Mouse (Mus musculus) hindbrain, embryonic 16.5 days (tissue): Measurements from ENCODE around the gene Ptch2. TPM values are rescaled to one million over a fixed set of nuclear protein-coding genes. Genes with fewer than 3 reads are reported as not detected.

ENCODE experiments used
- ATAC-seq: fragments of 200-750 bp; cut with Nextera tagmentation; 2 replicates; pipeline ENCODE4 v1.8.0; 2017; ENCODE audit warnings: moderate TSS enrichment, moderate library complexity
- H3K27ac ChIP-seq: fragments of 300-500 bp; sonication (generic); 2 replicates; pipeline ENCODE4 v1.5.1; 2014; ENCODE audit warnings: low read depth, mild to moderate bottlenecking, control low read depth, low read length, moderate library complexity
- H3K27me3 ChIP-seq: fragments of 300-500 bp; sonication (generic); replicated peaks from 2 replicates; pipeline ENCODE4 v1.6.1; 2014; ENCODE audit warnings: low read length; ENCODE audit not compliant: control insufficient read depth, insufficient read depth
- H3K36me3 ChIP-seq: fragments of 300-500 bp; sonication (generic); 2 replicates; pipeline ENCODE4 v1.6.1; 2014; ENCODE audit warnings: mild to moderate bottlenecking, low read length, moderate library complexity, mixed read lengths; ENCODE audit not compliant: control insufficient read depth, insufficient read depth
- H3K4me1 ChIP-seq: fragments of 300-500 bp; sonication (generic); 2 replicates; pipeline ENCODE4 v1.6.1; 2014; ENCODE audit warnings: low read depth, low read length; ENCODE audit not compliant: control insufficient read depth, insufficient read depth
- H3K4me2 ChIP-seq: fragments of 300-500 bp; sonication (generic); 2 replicates; pipeline ENCODE4 v1.6.1; 2014; ENCODE audit warnings: mild to moderate bottlenecking, low read length, control low read depth, moderate library complexity
- H3K4me3 ChIP-seq: fragments of 300-500 bp; sonication (generic); 2 replicates; pipeline ENCODE4 v1.5.1; 2014; ENCODE audit warnings: mild to moderate bottlenecking, low read length, control low read depth, moderate library complexity
- H3K9ac ChIP-seq: fragments of 300-500 bp; sonication (generic); 2 replicates; pipeline ENCODE4 v1.6.1; 2014; ENCODE audit warnings: low read depth, mild to moderate bottlenecking, control low read depth, low read length, moderate library complexity
- H3K9me3 ChIP-seq: fragments of 300-500 bp; sonication (generic); 2 replicates; pipeline ENCODE4 v1.6.1; 2014; ENCODE audit warnings: mild to moderate bottlenecking, low read length, moderate library complexity; ENCODE audit not compliant: control insufficient read depth
- WGBS: fragments of 180-500 bp; shearing (Covaris S2); extraction: QIAGEN DNeasy Blood & Tissue Kit; methylation state at CpG from one replicate; pipeline ENCODE4 v1.1.7; 2014; 5-methylcytosine and 5-hydroxymethylcytosine counted together
- polyA plus RNA-seq: library from polyadenylated mRNA; unstranded; fragments of >200 nt; fragmentation: Nextera tagmentation; extraction: Ambion mirVana; gene quantifications from 2 replicates; pipeline ENCODE4 v1.2.1, GENCODE M21; 2015

Ptch2 gene
- polyA plus RNA-seq, 1 experiment from 2014 or later = 7.8 TPM

GRCm38 (mm10) chr4:117110249-117110648 is 14.4 kb downstream of the Ptch2 start:
- H3K9ac ChIP-seq = no peak overlapping the region
- 90% methylated on average over 13 of the region's 13 CpGs for WGBS
- H3K27ac ChIP-seq = no peak overlapping the region
- no peak overlapping the region for H3K4me3 ChIP-seq
- H3K4me2 ChIP-seq = no peak overlapping the region
- no peaks in the 10 kb centered on the region for H3K27me3 ChIP-seq
- peaks cover 31% of the 10 kb centered on the region for H3K36me3 ChIP-seq
- peaks cover 3% of the 10 kb centered on the region; the same call in 1 of the 2 replicates for H3K4me1 ChIP-seq
- no peaks in the 10 kb centered on the region for H3K9me3 ChIP-seq
- ATAC-seq = no peak

- Histone ChIP-seq H3K27ac (no peak overlapping the region), H3K4me3 (no peak overlapping the region), H3K4me2 (no peak overlapping the region), H3K9me3 (no peaks in the 10 kb centered on the region), H3K36me3 (peaks cover 31% of the 10 kb centered on the region), H3K27me3 (no peaks in the 10 kb centered on the region), H3K9ac (no peak overlapping the region), H3K4me1 (no peaks in the 10 kb centered on the region)
- ATAC-seq = no peak
- WGBS = 97% methylated on average over 11 of the region's 11 CpGs
Measured at GRCm38 (mm10) chr4:117110985-117111384, 15.1 kb downstream of the Ptch2 start.

GRCm38 (mm10) chr4:117113237-117113636 is 17.4 kb downstream of the Ptch2 start:
- Histone ChIP-seq H3K27ac (no peak overlapping the region), H3K36me3 (peaks cover 26% of the 10 kb centered on the region), H3K4me3 (no peak overlapping the region), H3K9me3 (no peaks in the 10 kb centered on the region), H3K4me2 (no peak overlapping the region), H3K4me1 (no peaks in the 10 kb centered on the region), H3K9ac (no peak overlapping the region), H3K27me3 (no peaks in the 10 kb centered on the region)
- ATAC-seq = no peak
- WGBS = 95% methylated on average over 1 of the region's 1 CpGs

GRCm38 (mm10) chr4:117115592-117115991 is 19.7 kb downstream of the Ptch2 start:
- Histone ChIP-seq H3K4me1 (peaks cover 5% of the 10 kb centered on the region), H3K27ac (no peak overlapping the region)

GRCm38 (mm10) chr4:117117931-117118330 is 22.1 kb downstream of the Ptch2 start:
- Histone ChIP-seq H3K4me2 (no peak overlapping the region), H3K36me3 (peaks cover 11% of the 10 kb centered on the region; the same call in 1 of the 2 replicates), H3K4me1 (peaks cover 12% of the 10 kb centered on the region), H3K27me3 (no peaks in the 10 kb centered on the region), H3K4me3 (no peak overlapping the region), H3K9ac (no peak overlapping the region), H3K9me3 (no peaks in the 10 kb centered on the region), H3K27ac (no peak overlapping the region)
- 90% methylated on average over 7 of the region's 7 CpGs for WGBS
- ATAC-seq = no peak

More at GRCm38 (mm10) chr4:117115592-117115991, 19.7 kb downstream of the Ptch2 start:
- no peak overlapping the region for H3K9ac ChIP-seq
- no peak for ATAC-seq
- no peak overlapping the region for H3K4me3 ChIP-seq
- no peaks in the 10 kb centered on the region for H3K9me3 ChIP-seq
- no peaks in the 10 kb centered on the region for H3K27me3 ChIP-seq
- H3K36me3 ChIP-seq = peaks cover 14% of the 10 kb centered on the region
- H3K4me2 ChIP-seq = no peak overlapping the region
- 93% methylated on average over 5 of the region's 5 CpGs for WGBS

GRCm38 (mm10) chr4:117119636-117120035 is 23.8 kb downstream of the Ptch2 start:
- Histone ChIP-seq H3K4me1 (peaks cover 12% of the 10 kb centered on the region), H3K4me3 (peak overlapping the region; percentile 72), H3K27ac (peak overlapping the region; percentile 76), H3K9ac (peak overlapping the region; percentile 74), H3K27me3 (no peaks in the 10 kb centered on the region), H3K36me3 (peaks cover 2% of the 10 kb centered on the region; the same call in 1 of the 2 replicates), H3K9me3 (no peaks in the 10 kb centered on the region), H3K4me2 (peak overlapping the region; percentile 85)
- 75% methylated on average over 5 of the region's 5 CpGs for WGBS
- no peak for ATAC-seq

- Histone ChIP-seq H3K27ac (peak overlapping the region; percentile 76), H3K4me2 (peak overlapping the region; percentile 85), H3K36me3 (no peaks in the 10 kb centered on the region; the same call in 1 of the 2 replicates), H3K4me1 (peaks cover 14% of the 10 kb centered on the region), H3K9ac (peak overlapping the region; percentile 74), H3K27me3 (no peaks in the 10 kb centered on the region), H3K4me3 (peak overlapping the region; percentile 72), H3K9me3 (no peaks in the 10 kb centered on the region)
- no peak; the same call in 1 of the 2 replicates for ATAC-seq
- 8% methylated on average over 10 of the region's 10 CpGs for whole genome bisulfite sequencing
Measured at GRCm38 (mm10) chr4:117120052-117120444, 24.2 kb downstream of the Ptch2 start.

- peak; percentile 96 for ATAC-seq
- H3K36me3 ChIP-seq = no peaks in the 10 kb centered on the region
- no peaks in the 10 kb centered on the region for H3K27me3 ChIP-seq
- WGBS = 0% methylated on average over 67 of the region's 69 CpGs
- H3K9me3 ChIP-seq = no peaks in the 10 kb centered on the region
- H3K4me3 ChIP-seq = peak overlapping the region; percentile 72
- peak overlapping the region; percentile 74 for H3K9ac ChIP-seq
- H3K27ac ChIP-seq = peak overlapping the region; percentile 76
- H3K4me1 ChIP-seq = peaks cover 21% of the 10 kb centered on the region
- peak overlapping the region; percentile 99 for H3K4me2 ChIP-seq
Measured at GRCm38 (mm10) chr4:117120445-117121414, 24.9 kb downstream of the Ptch2 start.

- no peak overlapping the region for H3K27ac ChIP-seq
Measured at GRCm38 (mm10) chr4:117122209-117122608, 26.3 kb downstream of the Ptch2 start.

More at GRCm38 (mm10) chr4:117122209-117122608, 26.3 kb downstream of the Ptch2 start:
- H3K4me2 ChIP-seq = no peak overlapping the region
- 85% methylated on average over 4 of the region's 4 CpGs for WGBS
- H3K4me3 ChIP-seq = no peak overlapping the region
- peaks cover under 1% of the 10 kb centered on the region; the same call in 1 of the 2 replicates for H3K36me3 ChIP-seq
- no peaks in the 10 kb centered on the region for H3K27me3 ChIP-seq
- H3K9me3 ChIP-seq = no peaks in the 10 kb centered on the region
- peaks cover 23% of the 10 kb centered on the region for H3K4me1 ChIP-seq
- no peak overlapping the region for H3K9ac ChIP-seq
- ATAC-seq = no peak
